Mouse (Mus musculus) hematopoietic stem cell, adult 5-6 weeks (primary cell): Measurements from ENCODE around the gene Ryr3. TPM values are rescaled to one million over a fixed set of nuclear protein-coding genes. Genes with fewer than 3 reads are reported as not detected.

ENCODE experiments used
- ATAC-seq, 2 experiments: fragments of 125-278 bp in 1 of 2; replicated peaks in 1 of 2; 2 replicates each; pipeline ENCODE4 v1.8.0; 2016 to 2017; ENCODE audit warnings: inconsistent platforms in 2 of 2, mild to moderate bottlenecking in 2 of 2, moderate number of reproducible peaks in 2 of 2, low read depth in 1 of 2, moderate TSS enrichment in 1 of 2; ENCODE audit not compliant: low FRiP score in 2 of 2, poor library complexity in 2 of 2, severe bottlenecking in 2 of 2, insufficient read depth in 1 of 2, low TSS enrichment in 1 of 2
- total RNA-seq: library from RNA; stranded (forward); fragments of 172-1452, 232-1000 nt; gene quantifications from 2 replicates; pipeline ENCODE4 v1.2.3, GENCODE M21; 2017

The Ryr3 gene
- total RNA-seq, 1 experiment from 2014 or later = not detected

- no peak for ATAC-seq
These were observed 454.9 kb downstream of the Ryr3 start for GRCm38 (mm10) chr2:112762006-112762405.

GRCm38 (mm10) chr2:112761196-112761913 is 455.5 kb downstream of the Ryr3 start:
- no peak for ATAC-seq

- no peak for ATAC-seq
These were observed 456.2 kb downstream of the Ryr3 start for GRCm38 (mm10) chr2:112760692-112761091.

- peak in 1 of 2 experiments; percentile 66; a peak in 1 of 4 replicates for ATAC-seq
These were observed 457.2 kb downstream of the Ryr3 start for GRCm38 (mm10) chr2:112759678-112760077.

GRCm38 (mm10) chr2:112758732-112759131 is 458.2 kb downstream of the Ryr3 start:
- no peak for ATAC-seq

GRCm38 (mm10) chr2:112753316-112753715 is 463.6 kb downstream of the Ryr3 start:
- ATAC-seq = no peak

GRCm38 (mm10) chr2:112751416-112751815 is 465.5 kb downstream of the Ryr3 start:
- no peak for ATAC-seq

GRCm38 (mm10) chr2:112748532-112748931 is 468.4 kb downstream of the Ryr3 start:
- no peak for ATAC-seq

GRCm38 (mm10) chr2:112732942-112733341 is 484.0 kb downstream of the Ryr3 start:
- no peak for ATAC-seq

- ATAC-seq = no peak
These were observed 489.1 kb downstream of the Ryr3 start for GRCm38 (mm10) chr2:112727842-112728241.

GRCm38 (mm10) chr2:112721217-112721616 is 495.7 kb downstream of the Ryr3 start:
- ATAC-seq = no peak

GRCm38 (mm10) chr2:112720715-112721114 is 496.2 kb downstream of the Ryr3 start:
- no peak for ATAC-seq

GRCm38 (mm10) chr2:112714648-112715047 is 502.2 kb downstream of the Ryr3 start:
- ATAC-seq = peak; percentile 78 to 88

- no peak for ATAC-seq
These were observed 535.1 kb downstream of the Ryr3 start for GRCm38 (mm10) chr2:112681817-112682216.

GRCm38 (mm10) chr2:112677246-112677645 is 539.6 kb downstream of the Ryr3 start:
- ATAC-seq = no peak

GRCm38 (mm10) chr2:112676721-112677120 is 540.2 kb downstream of the Ryr3 start:
- ATAC-seq = peak in 1 of 2 experiments; percentile 45; a peak in 2 of 4 replicates

GRCm38 (mm10) chr2:112676175-112676574 is 540.7 kb downstream of the Ryr3 start:
- no peak for ATAC-seq

GRCm38 (mm10) chr2:112669461-112669860 is 547.4 kb downstream of the Ryr3 start:
- ATAC-seq = no peak

GRCm38 (mm10) chr2:112656131-112656530 is 560.8 kb downstream of the Ryr3 start:
- ATAC-seq = no peak
